Mouse (Mus musculus) embryo, embryonic 11 days (tissue): ENCODE data around the gene B3gat3.

Experiments used
- DNase-seq: peaks from one replicate; pipeline ENCODE4 v3.0.0-alpha.2; 2015

Gene B3gat3

DNA sequence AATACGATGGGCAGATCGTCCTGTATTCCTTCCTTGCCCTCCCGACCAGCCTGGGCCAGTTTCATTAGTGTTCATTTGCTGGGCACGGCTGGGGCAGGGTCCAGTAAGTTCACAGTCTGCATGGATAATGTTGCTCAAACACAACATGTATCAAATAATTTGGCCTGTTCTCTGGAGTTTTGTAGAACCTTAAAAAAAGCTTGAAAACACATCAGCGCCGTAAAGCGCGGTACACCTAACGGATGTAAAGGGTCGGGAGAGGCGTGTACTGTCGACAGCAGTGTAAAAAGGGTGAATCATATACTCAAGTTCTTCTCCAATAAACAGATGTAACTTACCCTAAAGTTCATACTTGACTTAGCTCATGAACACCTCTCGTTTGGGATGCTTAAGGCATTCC lies 21.6 kb upstream of the B3gat3 start:
- DNase-seq: no peak

DNA sequence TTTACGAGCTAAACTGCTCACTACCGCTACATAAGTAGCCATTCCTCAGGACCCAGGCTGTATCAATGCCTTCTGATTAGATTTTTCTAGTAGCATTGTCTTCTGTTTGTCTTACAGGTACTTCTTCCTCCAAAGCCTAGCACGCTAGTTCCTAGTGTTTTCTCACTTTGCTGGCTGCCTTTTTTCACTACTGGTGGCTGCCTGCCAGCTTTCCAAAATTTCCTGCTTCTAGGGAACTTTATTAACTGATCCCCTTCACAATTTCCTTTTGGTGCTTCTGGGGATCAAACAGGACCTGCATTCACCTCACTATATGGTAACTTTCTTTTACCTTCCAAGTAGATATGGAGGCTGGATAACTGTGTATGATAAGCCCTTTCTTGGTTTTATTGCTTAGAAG lies 21.1 kb upstream of the B3gat3 start:
- no peak for DNase-seq

DNA sequence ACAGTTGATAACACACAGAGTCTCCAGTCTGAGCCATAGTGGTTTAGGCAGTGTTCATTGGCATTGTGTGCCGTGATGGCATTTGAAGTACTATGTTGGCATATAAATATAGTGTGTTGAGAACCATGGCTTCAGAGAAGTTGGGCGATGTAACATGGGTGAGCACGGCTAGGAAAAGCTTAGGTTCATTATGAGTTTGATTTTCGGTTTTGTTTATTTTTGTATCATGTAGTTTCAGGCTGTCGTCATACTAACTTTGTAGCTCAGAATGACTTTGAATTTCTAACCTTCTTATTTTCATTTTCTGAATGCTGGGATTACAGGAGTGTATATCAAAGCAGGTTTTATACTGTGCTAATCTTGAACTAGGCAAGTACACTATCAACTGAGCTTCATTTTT lies 16.8 kb upstream of the B3gat3 start:
- DNase-seq: no peak

DNA sequence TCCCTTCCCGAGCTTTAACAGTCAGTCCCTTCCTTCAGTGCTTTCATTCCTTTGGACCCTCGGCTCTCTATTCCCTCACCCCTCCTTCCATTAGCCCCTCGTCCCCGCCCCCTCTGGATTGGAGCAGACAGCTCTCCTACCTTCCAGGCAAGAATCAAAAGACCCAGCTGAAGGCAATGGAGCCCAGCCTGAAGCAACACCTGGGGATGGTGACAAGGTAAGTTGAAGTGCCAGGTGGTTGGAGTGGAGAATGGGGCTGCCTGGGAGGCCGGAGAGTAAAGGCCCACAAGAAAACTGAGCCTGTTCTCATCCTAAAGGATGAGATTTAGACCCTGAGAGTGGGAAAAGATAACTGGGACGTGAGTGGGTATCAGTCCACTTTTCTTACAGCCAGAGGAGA lies 11.6 kb upstream of the B3gat3 start:
- no peak for DNase-seq

DNA sequence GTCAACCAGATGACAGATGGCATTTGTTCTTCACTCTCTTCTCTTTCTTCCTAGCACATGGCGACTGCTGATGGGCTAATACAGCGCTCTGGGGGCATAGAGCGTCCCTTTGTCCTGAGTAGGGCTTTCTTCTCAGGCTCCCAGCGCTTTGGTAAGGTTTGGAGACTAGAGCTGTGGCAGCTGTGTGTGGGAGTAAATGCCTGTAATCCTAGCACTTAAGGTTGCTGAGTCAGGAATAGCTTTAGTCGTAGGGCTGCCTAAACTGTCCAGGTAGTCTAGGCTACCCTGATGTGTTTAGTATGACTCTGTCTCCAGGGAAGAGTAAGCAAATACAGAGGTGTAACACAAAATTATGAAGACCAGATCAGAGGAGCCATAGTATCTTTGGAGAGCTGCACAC lies 8.4 kb upstream of the B3gat3 start:
- DNase-seq: no peak

DNA sequence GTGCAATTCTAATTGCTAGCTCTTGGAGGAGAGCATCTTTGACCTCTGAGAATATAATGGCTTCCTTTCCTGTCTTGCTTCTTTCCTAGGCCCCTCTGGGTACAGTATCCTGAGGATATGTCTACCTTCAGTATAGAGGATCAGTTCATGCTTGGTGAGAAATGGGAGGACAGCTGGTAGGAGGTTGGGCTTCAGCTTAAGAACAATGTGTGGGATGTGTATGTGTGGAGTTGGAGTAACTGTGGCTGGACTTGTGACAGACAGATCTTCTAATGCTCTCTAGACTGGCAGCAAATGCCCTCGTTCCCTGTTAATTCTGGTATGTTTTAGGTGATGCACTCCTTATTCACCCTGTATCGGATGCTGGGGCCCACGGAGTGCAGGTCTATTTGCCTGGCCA lies 6.0 kb upstream of the B3gat3 start:
- no peak for DNase-seq

DNA sequence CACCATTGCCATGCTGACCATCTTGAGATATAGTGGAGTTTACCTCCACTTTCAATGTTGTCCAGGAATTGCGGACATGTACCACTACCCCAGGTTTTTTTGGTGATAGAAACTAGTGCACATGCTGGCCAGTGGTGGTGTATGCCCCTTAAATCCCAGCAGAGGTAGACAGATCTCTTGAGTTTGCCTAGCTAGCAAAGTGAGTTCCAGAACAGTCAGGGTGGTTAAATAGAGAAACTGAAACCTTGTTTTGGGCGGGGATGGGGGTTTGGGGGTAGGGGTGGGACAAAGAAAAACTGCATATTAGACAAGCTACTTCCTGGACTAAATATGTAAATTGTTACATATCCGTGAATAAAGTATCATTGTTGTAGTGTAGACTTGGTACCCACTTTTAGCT lies 1.2 kb upstream of the B3gat3 start:
- no peak for DNase-seq

DNA sequence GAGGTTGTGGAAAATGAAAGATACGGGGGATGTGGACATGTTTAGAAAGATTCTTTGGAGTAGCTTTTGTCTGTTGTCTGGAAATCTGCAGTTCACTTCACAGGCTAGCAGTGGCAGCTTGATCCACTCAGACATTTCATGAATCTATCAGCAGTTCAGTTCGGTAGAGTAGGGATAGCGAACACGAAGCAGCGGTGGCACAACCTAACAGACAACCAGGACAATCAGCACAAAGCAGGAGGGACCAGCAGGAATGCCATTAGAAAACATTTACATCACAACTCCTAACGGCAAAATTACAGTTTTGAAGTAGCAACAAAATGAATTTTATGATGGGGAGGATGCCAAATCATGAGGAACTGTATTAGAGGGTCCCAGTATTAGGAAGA lies 496 bp upstream of the B3gat3 start:
- no peak for DNase-seq

DNA sequence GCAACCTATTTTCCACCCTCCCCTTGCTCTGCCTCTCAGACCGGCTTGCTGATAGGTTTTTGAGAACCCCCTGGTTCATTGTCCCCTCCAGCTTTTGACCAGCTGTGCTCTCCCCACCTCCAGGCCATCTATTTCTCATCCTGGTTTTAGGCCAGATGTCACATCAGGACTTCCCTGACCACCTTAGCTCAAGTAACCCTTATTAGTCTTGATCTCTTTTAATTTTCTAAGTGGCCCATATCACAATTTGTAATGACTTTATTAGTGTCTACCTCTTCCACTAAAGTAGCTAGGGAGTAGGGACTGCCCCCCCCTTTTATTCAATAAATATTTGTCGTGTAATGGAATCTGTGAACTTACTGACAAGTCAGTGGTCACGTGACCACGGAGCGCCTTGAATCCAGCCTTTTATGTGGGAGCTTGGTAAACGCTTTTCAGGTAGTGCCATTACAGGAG lies 690 bp downstream of the B3gat3 start:
- DNase-seq: peak; percentile 81

DNA sequence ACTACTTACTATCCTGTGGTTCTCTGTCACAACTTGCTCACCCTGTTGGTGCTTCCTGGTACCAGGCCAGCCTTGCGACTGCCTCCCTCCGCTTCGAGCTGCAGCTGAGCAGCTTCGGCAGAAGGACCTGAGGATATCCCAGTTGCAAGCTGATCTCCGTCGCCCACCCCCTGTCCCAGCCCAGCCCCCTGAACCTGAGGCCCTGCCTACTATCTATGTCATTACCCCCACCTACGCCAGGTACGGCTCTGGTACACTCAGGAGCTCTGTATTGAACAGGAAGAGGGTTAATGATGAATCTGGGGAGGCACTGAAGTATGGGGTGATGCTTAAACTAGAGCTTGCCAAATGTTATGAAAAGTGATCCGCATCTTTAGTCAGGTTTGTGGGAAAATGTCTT lies 1.6 kb downstream of the B3gat3 start:
- DNase-seq: no peak

DNA sequence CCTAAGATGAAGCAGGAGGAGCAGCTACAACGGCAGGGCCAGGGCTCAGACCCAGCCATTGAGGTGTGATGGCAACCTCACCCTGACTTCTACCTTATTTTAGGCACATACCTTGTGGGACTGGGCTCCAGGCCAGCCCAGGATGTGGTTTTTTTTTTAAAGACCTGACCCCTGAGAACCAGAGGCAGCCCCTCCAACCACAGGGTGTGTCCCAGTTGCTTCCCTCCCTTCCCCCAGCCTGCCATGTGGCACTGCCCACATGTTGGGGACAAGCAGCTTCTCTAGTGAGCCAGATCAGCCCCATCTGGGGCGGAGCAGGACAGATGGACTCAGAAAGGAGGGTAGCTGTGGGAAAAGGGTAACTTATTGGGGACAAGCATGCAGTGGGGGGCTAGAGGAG lies 6.6 kb downstream of the B3gat3 start:
- DNase-seq: no peak

DNA sequence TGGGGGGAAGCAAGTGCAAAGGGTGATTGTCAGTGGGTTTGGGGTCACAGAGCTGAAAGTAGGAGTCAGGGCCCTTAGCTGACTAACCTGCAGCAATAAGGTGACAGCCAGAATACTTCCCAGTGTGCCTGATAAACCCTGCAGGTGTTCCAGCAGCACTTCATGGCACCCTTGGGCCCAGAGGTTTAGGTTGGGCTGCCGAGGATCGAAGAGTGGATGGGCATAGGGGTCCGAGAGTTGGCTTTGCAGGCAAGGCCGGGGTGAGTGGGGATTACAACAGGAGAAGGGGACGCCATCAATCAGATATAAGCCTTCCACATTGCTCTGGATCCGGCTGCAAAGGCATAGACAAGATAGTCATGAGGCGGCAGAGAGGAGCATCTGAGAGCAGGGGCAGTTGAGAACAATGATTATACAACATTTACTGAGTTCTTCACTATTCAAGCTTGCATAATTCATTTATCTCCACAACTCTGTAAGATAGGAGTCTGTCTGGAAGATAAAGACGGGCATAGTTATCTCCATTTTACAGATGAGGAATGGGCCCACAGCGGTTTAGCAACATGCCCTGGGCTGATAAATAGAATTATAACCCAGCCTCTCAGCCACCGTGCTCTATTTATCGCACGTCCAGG lies 7.8 kb downstream of the B3gat3 start:
- DNase-seq: no peak

DNA sequence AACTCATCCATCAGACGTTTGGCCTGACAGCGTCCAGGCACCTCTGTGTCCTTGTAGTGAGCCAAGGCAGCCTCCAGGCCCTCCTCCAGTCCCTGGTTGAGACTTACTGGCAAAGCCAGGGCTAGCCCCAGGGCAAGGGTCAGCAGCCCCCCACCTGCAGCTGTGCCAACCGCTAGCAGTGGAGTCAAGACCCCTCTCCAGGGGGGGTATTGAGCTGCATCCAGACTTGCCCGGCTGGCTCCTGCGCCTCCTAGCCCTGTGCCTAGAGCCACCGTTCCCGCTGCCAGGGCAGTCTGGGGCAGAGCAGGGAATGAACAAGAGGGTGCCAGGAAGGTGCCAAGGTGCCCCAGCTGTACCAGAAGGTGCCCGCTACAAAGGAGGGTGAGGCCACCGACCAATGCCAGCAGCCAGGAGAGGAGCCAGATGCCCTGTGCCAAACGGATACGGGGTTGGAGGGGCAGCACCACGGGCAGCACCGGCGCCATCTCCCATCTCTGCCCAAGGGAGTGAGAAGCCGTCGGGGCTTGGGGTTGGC lies 8.6 kb downstream of the B3gat3 start:
- no peak for DNase-seq

DNA sequence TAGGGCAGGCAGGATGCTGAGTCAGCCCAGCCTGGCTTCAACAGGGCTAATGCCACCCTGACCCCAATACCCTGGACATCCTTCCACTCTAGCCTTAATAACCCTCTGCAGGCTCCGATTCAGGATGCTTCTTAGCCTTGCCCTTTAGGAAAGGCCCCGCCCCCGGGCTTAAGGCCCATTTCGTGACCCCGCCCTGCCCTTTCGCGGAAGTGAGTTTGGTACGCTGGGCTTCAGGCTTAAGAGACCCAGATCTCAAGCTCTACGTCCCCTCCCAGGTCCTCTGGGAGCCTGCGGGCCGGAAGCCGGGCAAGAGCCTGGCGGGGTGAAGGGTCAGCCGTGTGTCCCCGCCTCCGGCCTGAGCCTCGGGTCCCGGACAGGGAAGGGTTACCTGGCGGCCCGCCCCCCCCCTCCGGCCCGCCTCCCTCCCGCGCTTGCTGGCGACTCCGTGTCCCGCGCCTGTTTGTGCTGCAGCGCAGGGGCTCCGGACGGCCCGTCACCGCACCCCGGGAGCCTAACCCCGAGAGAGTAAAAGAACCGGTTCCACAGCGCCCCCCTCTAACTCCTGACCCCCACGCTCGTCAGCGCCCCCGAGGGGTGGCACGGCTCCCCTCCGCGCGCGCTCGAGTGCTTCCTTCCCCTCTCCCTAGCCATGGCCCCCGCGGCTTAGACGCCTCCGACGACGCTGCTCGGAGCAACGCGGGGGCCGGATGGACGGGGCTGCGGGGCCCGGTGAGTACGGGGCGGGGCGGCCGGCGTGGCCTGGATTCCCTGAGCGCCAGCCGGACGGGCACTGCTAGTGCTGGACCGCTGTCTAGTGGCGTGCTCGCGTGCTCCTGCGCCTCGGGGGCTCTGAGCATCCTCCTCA lies 9.3 kb downstream of the B3gat3 start, which contains the start of the genes Rom1 and Eml3:
Rom1 (minus strand) TSS at position 133 of the 865 bp plus-strand sequence.
Eml3 (plus strand) TSS at position 329 of the 865 bp plus-strand sequence.
- peak; percentile 91 for DNase-seq

DNA sequence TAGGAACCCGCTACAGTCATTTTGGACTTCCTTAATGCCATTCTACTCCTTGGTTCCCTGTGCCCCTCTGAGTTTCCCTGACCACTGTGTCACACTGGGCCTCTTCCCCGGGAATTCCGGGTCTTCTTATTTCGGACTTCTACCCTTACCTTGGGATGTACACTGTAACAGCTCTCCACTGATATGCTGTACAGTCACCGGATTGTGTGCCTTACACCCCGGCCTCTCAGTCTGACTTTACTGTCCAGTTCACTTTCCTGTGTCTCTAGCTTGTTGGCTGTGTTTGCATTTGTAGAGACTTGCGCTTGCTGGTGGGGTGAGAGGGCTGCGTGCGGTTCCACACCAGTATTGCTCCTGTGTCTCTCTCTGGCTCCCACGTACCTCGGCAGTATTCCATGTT lies 9.9 kb downstream of the B3gat3 start:
- no peak for DNase-seq

DNA sequence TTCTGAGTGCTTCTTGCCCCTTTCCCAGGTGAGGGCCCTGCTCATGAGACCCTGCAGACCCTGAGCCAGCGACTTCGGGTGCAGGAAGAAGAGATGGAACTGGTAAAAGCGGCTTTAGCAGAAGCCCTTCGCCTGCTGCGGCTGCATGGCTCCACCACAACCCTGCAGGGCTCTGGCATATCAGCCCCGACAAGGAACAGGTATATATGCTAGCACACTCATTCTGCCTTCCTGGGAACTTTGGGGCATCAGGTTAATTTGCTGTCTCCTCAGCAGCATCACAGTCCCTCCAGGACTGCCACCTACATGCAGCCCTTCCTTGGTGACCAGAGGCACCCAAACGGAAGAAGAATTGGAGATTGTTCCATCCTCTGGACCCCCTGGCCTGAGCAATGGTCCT lies 10.6 kb downstream of the B3gat3 start:
- no peak for DNase-seq

DNA sequence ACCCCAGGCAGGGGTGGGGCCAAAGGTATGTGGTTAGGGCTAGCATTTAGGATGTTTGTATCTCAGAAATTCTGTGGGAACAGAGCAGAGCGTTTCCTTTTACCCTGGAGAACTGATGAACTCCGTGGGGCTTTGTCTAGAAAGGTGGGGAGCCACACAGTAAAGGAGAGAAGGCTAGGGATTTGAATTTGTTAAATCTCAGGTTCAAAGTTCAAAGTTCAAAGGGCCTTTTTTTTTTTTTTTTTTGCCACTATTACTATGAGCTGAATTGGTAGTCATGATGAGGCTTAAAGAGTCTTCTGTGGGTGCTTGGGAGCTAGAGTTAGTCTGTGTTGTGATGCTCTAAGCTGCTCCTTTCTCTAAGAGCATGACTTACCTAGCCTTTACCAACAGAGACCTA lies 16.6 kb downstream of the B3gat3 start:
- DNase-seq: no peak

DNA sequence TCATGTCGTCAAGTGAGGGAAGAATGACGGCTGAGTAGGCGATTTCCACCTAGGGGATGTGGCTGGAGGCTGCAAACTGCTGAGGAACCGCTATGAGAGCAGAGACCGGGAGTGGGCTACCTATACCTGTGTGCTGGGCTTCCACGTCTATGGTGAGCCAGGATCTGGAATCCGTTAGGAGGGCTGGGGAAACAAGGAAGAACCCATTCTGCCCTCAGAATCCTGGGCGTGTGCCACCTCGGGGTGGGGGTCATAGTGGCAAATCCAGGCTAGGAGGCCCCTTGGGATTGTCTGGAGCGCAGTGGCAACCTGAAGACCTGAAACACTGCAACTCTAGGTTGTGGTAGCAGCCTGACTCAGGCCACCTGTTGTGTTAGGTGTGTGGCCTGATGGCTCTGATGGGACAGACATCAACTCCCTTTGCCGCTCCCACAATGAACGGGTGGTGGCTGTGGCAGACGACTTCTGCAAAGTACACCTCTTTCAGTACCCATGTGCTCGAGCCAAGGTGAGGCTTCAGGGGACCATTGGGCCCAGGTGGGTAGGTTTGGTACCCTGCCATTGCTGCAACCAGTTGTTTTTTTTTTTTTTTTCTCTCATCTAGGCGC lies 20.5 kb downstream of the B3gat3 start:
- no peak for DNase-seq

DNA sequence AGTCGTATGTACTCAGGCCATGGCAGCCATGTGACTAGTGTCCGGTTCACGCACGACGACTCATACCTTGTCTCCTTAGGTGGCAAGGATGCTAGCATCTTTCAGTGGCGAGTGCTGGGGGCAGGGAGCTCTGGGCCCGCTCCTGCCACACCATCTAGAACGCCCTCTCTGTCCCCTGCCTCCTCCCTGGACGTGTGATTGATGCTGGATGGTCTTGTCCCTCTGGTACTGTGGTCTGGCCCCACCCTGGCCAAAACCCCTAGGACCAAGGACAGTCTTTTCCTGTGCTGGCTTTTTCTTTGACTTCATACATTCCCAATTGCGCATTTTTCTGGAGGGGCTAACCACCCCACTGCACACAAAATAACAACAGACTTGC lies 21.0 kb downstream of the B3gat3 start:
- DNase-seq: no peak

DNA sequence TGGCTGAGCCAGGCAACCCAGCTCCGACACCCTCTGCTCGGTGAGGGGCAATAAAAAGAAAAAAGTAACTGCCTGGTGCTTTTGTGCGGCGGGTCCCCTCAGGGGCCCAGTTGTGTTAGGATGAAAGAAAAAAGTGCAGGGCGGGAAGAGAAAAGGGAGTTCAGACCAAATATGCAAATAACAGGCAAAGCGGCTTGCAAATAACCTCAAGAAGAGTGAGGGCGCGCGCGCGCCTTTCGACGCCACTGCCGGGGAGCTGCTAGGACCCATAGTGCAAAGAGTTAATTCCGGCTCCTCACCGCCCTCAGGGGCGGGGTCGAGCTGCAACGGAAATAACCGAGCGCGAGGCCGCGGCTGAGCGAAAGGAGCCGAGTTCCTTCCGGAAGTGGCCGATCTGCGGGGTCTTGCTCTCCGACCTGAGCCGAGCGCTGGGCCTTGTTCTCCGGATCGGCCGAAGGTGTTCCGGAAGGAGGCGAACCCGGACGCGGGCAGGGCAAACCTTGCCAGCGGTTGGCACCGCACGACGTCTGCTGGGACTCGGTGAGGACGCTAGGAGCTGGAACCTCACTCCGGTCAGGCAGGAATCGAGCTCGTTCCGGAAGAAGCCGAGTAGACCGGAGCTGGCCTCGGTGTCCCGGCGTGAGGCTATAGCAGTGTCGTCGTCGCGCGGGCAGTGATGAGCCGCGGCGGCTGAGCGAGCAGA lies 21.5 kb downstream of the B3gat3 start, which contains the start of gene Mta2:
Mta2 (plus strand) TSS at position 361 of the 703 bp plus-strand sequence.
- peak; percentile 99 for DNase-seq

DNA sequence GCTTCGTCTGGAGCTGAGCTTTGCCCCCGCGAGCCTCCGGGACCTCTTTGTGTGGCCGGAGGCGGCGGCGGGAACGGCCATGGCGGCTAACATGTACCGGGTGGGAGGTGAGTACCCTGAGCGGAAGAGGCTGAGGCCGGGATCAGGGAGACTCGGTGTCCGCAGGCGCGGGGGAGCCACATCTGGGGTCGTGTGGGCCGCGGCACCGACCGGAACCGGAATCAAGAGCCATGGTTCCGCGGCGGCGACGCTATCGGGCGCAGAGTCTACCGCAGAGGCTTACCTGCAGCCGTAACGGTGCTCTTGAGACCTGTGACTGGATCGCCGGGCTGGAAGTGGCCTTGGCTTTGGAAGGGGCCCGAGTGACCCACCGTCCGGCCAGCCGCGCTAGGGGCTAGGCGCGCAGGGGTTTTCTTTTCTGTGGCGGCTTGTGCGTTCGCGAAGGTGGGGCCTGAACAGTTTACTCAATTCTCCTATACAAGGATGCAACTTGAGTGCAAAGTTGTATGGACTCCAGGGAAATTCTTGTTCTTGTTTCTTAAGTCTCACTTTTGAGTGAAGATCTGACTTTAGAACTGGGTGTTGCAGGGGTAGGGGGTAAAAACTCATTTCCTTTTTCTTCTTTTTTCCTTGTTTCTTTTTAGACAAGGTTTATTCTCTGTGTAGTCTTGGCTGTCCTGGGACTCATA lies 22.2 kb downstream of the B3gat3 start:
- peak; percentile 65 for DNase-seq

DNA sequence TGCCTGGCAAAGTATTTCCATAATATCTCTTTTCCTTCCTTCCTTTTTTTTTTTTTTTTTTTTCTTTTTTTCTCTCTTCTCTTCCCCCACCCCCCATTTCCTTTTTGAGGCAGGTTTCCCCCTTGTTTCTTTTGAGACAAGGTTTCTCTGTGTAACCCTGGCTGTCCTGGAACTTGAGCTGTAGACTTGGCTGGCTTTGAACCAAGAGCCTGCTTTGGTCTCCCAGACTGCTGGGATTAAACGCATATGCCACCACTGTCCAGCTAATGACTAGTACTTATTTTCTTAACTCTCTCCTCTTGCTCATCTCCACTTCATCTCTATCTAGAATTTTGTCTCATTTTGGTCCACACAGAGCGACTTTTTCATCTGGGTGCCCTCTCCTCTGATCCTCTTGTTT lies 22.9 kb downstream of the B3gat3 start:
- no peak for DNase-seq
